Mouse (Mus musculus) spleen, adult 2 months (tissue): Measurements from ENCODE around the gene Colgalt1. TPM values are rescaled to one million over a fixed set of nuclear protein-coding genes. Genes with fewer than 3 reads are reported as not detected.

Source experiments
- DNase-seq, 2 experiments: peaks; one replicate each; pipeline versions ENCODE4 v3.0.0 to v3.0.0-alpha.2; 2012 to 2021; ENCODE audit warnings: low spot score in 2 of 2, low read depth in 1 of 2
- H3K27ac ChIP-seq: fragments of 200-500 bp; 2 replicates; pipeline ENCODE4 v1.5.1; 2012; ENCODE audit warnings: low read length, inconsistent platforms; ENCODE audit not compliant: insufficient read depth
- H3K27me3 ChIP-seq: fragments of 200-500 bp; 2 replicates; pipeline ENCODE4 v1.6.1; 2012; ENCODE audit warnings: mild to moderate bottlenecking, moderate library complexity, low read length, inconsistent platforms; ENCODE audit not compliant: control insufficient read depth, insufficient read depth
- H3K36me3 ChIP-seq: fragments of 200-500 bp; 2 replicates; pipeline ENCODE4 v1.6.1; 2012; ENCODE audit warnings: mild to moderate bottlenecking, low read length, inconsistent platforms; ENCODE audit not compliant: control insufficient read depth, insufficient read depth
- H3K4me1 ChIP-seq: fragments of 200-500 bp; 2 replicates; pipeline ENCODE4 v1.6.1; 2011; ENCODE audit warnings: inconsistent platforms; ENCODE audit not compliant: control insufficient read depth, insufficient read depth, insufficient read length
- H3K4me3 ChIP-seq: fragments of 200-500 bp; 2 replicates; pipeline ENCODE4 v1.5.1; 2011; ENCODE audit warnings: mild to moderate bottlenecking, inconsistent platforms; ENCODE audit not compliant: insufficient read depth, insufficient read length; ENCODE audit errors: extremely low read depth
- CTCF ChIP-seq: fragments of 200-500 bp; IDR thresholded peaks from 2 replicates; pipeline ENCODE4 v1.5.1; 2011; ENCODE audit warnings: mild to moderate bottlenecking, inconsistent platforms; ENCODE audit not compliant: insufficient read depth, insufficient read length, insufficient replicate concordance; ENCODE audit errors: extremely low read depth
- POLR2A ChIP-seq: fragments of 200-500 bp; IDR thresholded peaks from 2 replicates; pipeline ENCODE4 v1.6.1; 2011; ENCODE audit warnings: low read depth, low read length, inconsistent platforms
- WGBS: fragments of 180-500 bp; shearing (Covaris S2); methylation state at CpG from one replicate; pipeline ENCODE4 v1.1.7; 2018; 5-methylcytosine and 5-hydroxymethylcytosine counted together
- polyA plus RNA-seq: library from polyadenylated mRNA; depleted of rRNA; stranded (reverse); fragments of >200 nt; gene quantifications from 2 replicates; pipeline ENCODE4 v1.2.3, GENCODE M21; 2012

The Colgalt1 gene
- polyA plus RNA-seq, 1 experiment: 159 TPM

GRCm38 (mm10) chr8:71633164-71633563 is 22.4 kb downstream of the Colgalt1 start:
- TF ChIP-seq POLR2A (no peak), CTCF (peak; percentile 85)
- no peaks in the 10 kb centered on the region for H3K36me3 ChIP-seq
- peak overlapping the region; percentile 17; the same call in 1 of the 2 replicates for H3K4me3 ChIP-seq
- peaks cover 20% of the 10 kb centered on the region for H3K4me1 ChIP-seq
- DNase-seq: peak; percentile 26 to 81
- no peak overlapping the region for H3K27ac ChIP-seq
- no peaks in the 10 kb centered on the region; the same call in 1 of the 2 replicates for H3K27me3 ChIP-seq
- WGBS: 3% methylated on average over 19 of the region's 22 CpGs

GRCm38 (mm10) chr8:71633981-71634667 is 23.3 kb downstream of the Colgalt1 start:
- peak in 1 of 2 experiments; percentile 58 for DNase-seq
- Histone ChIP-seq H3K36me3 (no peaks in the 10 kb centered on the region), H3K27me3 (no peaks in the 10 kb centered on the region; the same call in 1 of the 2 replicates), H3K4me1 (peaks cover 11% of the 10 kb centered on the region), H3K4me3 (no peak overlapping the region), H3K27ac (no peak overlapping the region)
- TF ChIP-seq POLR2A (no peak), CTCF (no peak)
- 7% methylated on average over 26 of the region's 26 CpGs for WGBS

GRCm38 (mm10) chr8:71637149-71638095 is 26.6 kb downstream of the Colgalt1 start:
- Histone ChIP-seq H3K27me3 (no peaks in the 10 kb centered on the region), H3K4me1 (peaks cover 4% of the 10 kb centered on the region; the same call in 1 of the 2 replicates), H3K27ac (no peak overlapping the region), H3K4me3 (no peak overlapping the region), H3K36me3 (no peaks in the 10 kb centered on the region)
- no peak for TF ChIP-seq POLR2A
- DNase-seq: no peak
- 78% methylated on average over 8 of the region's 8 CpGs for WGBS

- no peaks in the 10 kb centered on the region for H3K36me3 ChIP-seq
- no peaks in the 10 kb centered on the region for H3K27me3 ChIP-seq
- H3K4me1 ChIP-seq: peaks cover 4% of the 10 kb centered on the region; the same call in 1 of the 2 replicates
- H3K4me3 ChIP-seq: no peak overlapping the region
- 91% methylated on average over 6 of the region's 6 CpGs for WGBS
- DNase-seq: no peak
- no peak overlapping the region for H3K27ac ChIP-seq
- no peak for TF ChIP-seq CTCF
- TF ChIP-seq POLR2A: no peak
Measured at GRCm38 (mm10) chr8:71638321-71638720, 27.5 kb downstream of the Colgalt1 start.

- TF ChIP-seq CTCF: no peak
- TF ChIP-seq POLR2A: no peak
Measured at GRCm38 (mm10) chr8:71639318-71639717, 28.5 kb downstream of the Colgalt1 start.

GRCm38 (mm10) chr8:71645510-71645909 is 34.7 kb downstream of the Colgalt1 start:
- 83% methylated on average over 9 of the region's 9 CpGs for WGBS
- DNase-seq: no peak

More at GRCm38 (mm10) chr8:71639318-71639717, 28.5 kb downstream of the Colgalt1 start:
- H3K27ac ChIP-seq: no peak overlapping the region
- H3K36me3 ChIP-seq: no peaks in the 10 kb centered on the region
- H3K27me3 ChIP-seq: no peaks in the 10 kb centered on the region
- 91% methylated on average over 4 of the region's 4 CpGs for WGBS
- H3K4me3 ChIP-seq: no peak overlapping the region
- H3K4me1 ChIP-seq: peaks cover 4% of the 10 kb centered on the region; the same call in 1 of the 2 replicates
- DNase-seq: no peak

More at GRCm38 (mm10) chr8:71645510-71645909, 34.7 kb downstream of the Colgalt1 start:
- no peak overlapping the region for H3K4me3 ChIP-seq
- H3K27ac ChIP-seq: no peak overlapping the region
- no peaks in the 10 kb centered on the region for H3K36me3 ChIP-seq
- no peaks in the 10 kb centered on the region for H3K4me1 ChIP-seq
- no peak for TF ChIP-seq POLR2A
- TF ChIP-seq CTCF: no peak
- no peaks in the 10 kb centered on the region for H3K27me3 ChIP-seq
